Mouse (Mus musculus) adipose tissue, adult 10 weeks (tissue): ENCODE data around the gene Tinf2. TPM values are rescaled to one million over a fixed set of nuclear protein-coding genes. Genes with fewer than 3 reads are reported as not detected.

Experiments used
- polyA plus RNA-seq: library from polyadenylated mRNA; stranded (reverse); fragments of 350-450 nt; fragmentation: Illumina TruSeq; extraction: RNeasy Lipid Tissue Mini Kit (QIAGEN cat#74804); gene quantifications from one replicate; pipeline ENCODE4 v1.2.3, GENCODE M21; 2014; ENCODE audit warnings: low read depth, low replicate concordance

The Tinf2 gene
- 14.4 TPM for polyA plus RNA-seq

GRCm38 (mm10) chr14:55681160-55682117, at the start of gene Tinf2:
Gene Tinf2, minus strand, starts transcription at chr14:55681820.

DNA sequence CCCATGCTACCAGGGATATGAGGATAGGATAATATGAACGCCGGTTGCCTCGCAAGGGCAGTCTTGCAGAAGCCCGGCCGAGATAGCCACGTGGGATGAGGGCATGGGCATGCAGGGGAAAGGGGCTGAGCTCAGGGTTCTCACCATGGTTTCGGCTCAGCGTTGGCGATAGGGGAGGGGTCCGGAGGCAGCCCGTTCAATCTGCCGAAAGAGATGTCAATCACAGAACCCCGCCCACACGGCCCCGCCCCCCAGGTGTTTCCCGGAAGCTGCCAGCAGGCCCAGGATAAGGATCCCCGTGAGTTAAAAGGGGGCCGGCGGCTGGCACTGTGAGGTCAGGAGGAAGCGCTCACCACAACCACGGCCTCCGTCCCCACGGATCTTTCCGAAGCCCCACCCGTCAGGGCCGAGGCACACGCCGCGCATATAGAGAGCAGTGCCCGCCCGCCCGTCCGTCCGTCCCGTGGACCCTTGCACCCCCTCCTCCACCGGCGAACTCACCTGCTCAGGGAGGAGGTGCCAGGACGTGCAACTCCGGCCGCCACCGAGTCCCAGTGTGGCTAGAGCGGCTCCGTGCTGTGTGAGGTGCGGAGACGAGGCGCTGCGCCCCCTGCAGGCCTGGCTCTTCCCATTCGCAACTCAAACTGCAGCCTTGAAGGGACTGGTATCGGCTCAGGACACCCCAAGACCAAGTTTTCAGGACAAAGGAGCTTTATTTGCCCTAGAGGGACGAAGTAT, 40.2 kb upstream of the Tinf2 start, which contains the start of gene Rabggta:
Gene Rabggta, minus strand, starts transcription at position 564 of the 738 bp plus-strand sequence.

GRCm38 (mm10) chr14:55713729-55714122, 32.1 kb upstream of the Tinf2 start, which contains the start of gene Tgm1:
Gene Tgm1, minus strand, starts transcription at chr14:55713926.

DNA sequence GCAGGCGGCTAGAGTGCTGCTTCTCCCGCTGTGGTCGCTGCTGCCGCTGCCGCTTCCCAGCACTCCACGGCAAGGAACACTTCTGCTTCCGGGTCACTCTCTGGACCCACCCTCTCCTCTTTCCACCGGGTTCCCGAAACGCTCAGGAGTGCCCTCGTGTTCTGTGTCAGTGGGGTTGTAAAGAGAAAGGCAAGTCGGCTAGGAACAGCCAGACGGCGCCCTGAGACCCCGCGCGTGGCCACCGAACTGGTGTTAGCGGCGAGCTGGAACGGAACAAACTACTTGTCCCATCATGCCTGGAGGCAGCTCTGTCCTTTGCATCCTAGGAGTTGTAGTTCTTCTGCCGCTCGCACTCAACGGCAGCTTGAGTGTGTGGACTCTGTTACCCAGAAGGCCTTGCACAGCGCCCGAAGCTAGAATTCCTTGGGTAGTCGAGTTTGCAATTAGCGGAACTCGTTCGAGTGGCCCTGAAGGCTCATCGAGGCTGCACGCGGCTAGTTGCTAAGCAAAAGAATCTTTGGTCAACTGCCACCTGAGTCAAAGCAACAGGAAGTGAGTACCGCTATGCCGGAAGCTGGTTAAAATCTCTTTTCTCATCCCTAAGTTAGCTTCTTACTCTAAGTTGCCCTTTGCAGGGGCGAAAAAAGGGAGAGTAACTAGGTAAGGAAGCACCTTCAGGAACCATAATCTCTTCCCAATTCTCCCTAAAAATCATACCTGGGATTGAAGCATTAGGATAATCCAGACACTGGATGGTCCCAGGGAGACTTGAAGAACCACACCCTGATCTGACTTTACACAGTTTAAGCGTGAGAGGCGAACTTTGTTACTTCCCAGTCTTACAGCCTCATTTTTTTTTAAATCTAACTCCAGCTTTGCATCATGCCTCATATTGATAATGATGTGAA, 9.5 kb downstream of the Tinf2 start, which contains the start of the genes Gmpr2 and Nedd8:
Gene Gmpr2, plus strand, starts transcription at position 109 of the 908 bp plus-strand sequence.
Gene Nedd8, minus strand, starts transcription at position 292 of the 908 bp plus-strand sequence.

GRCm38 (mm10) chr14:55659960-55660573, 21.6 kb downstream of the Tinf2 start, which contains the start of gene Mdp1:
Gene Mdp1, minus strand, starts transcription at chr14:55660508.

GRCm38 (mm10) chr14:55649884-55650283, 31.7 kb downstream of the Tinf2 start, which contains the start of gene Tssk4:
Gene Tssk4, plus strand, starts transcription at chr14:55650184.

GRCm38 (mm10) chr14:55643060-55643907, 38.3 kb downstream of the Tinf2 start, which contains the start of gene Tm9sf1:
Gene Tm9sf1, minus strand, starts transcription at chr14:55643806.

DNA sequence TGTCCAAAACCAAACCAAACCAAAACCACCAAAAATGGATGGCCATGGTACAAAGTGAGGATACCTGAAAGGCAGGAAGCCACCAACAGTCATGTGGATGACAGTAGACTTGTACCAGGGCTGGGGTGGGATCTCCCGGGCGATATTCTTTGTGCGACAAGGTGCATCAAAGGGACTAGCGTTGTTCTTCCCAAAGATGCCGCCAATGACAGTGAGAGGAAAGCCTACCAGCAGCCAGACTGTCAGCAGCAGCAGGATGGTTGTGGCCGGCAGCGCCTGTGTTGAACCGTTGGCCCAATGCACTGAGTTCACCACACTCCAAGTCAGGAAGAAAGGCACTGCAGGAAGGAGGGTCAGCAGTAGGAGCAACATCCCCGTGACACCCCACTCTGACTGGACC, 43.8 kb downstream of the Tinf2 start, which contains the start of gene Gm49378:
Gene Gm49378, minus strand, starts transcription at position 101 of the 400 bp plus-strand sequence.

GRCm38 (mm10) chr14:55635523-55636007, 46.1 kb downstream of the Tinf2 start, which contains the start of gene Ipo4:
Gene Ipo4, minus strand, starts transcription at chr14:55635957.

Other genes starting within 250 kb of the Tinf2 start
- gene Dhrs4, start 203.1 kb downstream of the Tinf2 start, polyA plus RNA-seq = 82.3 TPM
- gene Carmil3, start 191.2 kb downstream of the Tinf2 start, polyA plus RNA-seq = 0.93 TPM
- not detected for gene Cpne6, start 171.4 kb downstream of the Tinf2 start, polyA plus RNA-seq
- not detected for gene Nrl, start 156.8 kb downstream of the Tinf2 start, polyA plus RNA-seq
- 33.9 TPM for gene Pck2, start 141.6 kb downstream of the Tinf2 start, polyA plus RNA-seq
- gene Dcaf11, start 121.8 kb downstream of the Tinf2 start, polyA plus RNA-seq = 139 TPM
- gene A730061H03Rik, start 121.4 kb downstream of the Tinf2 start, polyA plus RNA-seq = 1.9 TPM
- gene Fitm1, start 106.2 kb downstream of the Tinf2 start, polyA plus RNA-seq = 0.46 TPM
- gene Psme1, start 103.7 kb downstream of the Tinf2 start, polyA plus RNA-seq = 110 TPM
- gene Emc9, start 96.5 kb downstream of the Tinf2 start, polyA plus RNA-seq = 40.1 TPM
- 153 TPM for gene Psme2, start 90.7 kb downstream of the Tinf2 start, polyA plus RNA-seq
- gene Rnf31, start 90.1 kb downstream of the Tinf2 start, polyA plus RNA-seq = 20.2 TPM
- gene Irf9, start 78.2 kb downstream of the Tinf2 start, polyA plus RNA-seq = 46.8 TPM
- 25.8 TPM for gene Rec8, start 63.8 kb downstream of the Tinf2 start, polyA plus RNA-seq
- 45.8 TPM for gene Ipo4, start 45.9 kb downstream of the Tinf2 start, polyA plus RNA-seq
- 0.86 TPM for gene Gm49378, start 43.9 kb downstream of the Tinf2 start, polyA plus RNA-seq
- 96.9 TPM for gene Tm9sf1, start 38.0 kb downstream of the Tinf2 start, polyA plus RNA-seq
- gene Tssk4, start 31.6 kb downstream of the Tinf2 start, polyA plus RNA-seq = 5.4 TPM
- gene Mdp1, start 21.3 kb downstream of the Tinf2 start, polyA plus RNA-seq = 46.3 TPM
- gene Gmpr2, start 9.9 kb downstream of the Tinf2 start, polyA plus RNA-seq = 25.4 TPM
- gene Nedd8, start 9.7 kb downstream of the Tinf2 start, polyA plus RNA-seq = 186 TPM
- gene Tgm1, start 32.1 kb upstream of the Tinf2 start, polyA plus RNA-seq = 2.5 TPM
- 28.8 TPM for gene Rabggta, start 40.4 kb upstream of the Tinf2 start, polyA plus RNA-seq
- 77.8 TPM for gene Dhrs1, start 63.9 kb upstream of the Tinf2 start, polyA plus RNA-seq
- 15.5 TPM for gene Nop9, start 63.9 kb upstream of the Tinf2 start, polyA plus RNA-seq
- 5.3 TPM for gene Cideb, start 76.6 kb upstream of the Tinf2 start, polyA plus RNA-seq
- gene Ltb4r2, start 79.6 kb upstream of the Tinf2 start, polyA plus RNA-seq = 0.77 TPM
- 2.9 TPM for gene Ltb4r1, start 84.1 kb upstream of the Tinf2 start, polyA plus RNA-seq
- gene Adcy4, start 102.3 kb upstream of the Tinf2 start, polyA plus RNA-seq = 9.6 TPM
- gene Ripk3, start 107.0 kb upstream of the Tinf2 start, polyA plus RNA-seq = 3.7 TPM
- gene Nfatc4, start 141.3 kb upstream of the Tinf2 start, polyA plus RNA-seq = 8.8 TPM
- gene Nynrin, start 172.2 kb upstream of the Tinf2 start, polyA plus RNA-seq = 4.7 TPM
- gene Cbln3, start 202.6 kb upstream of the Tinf2 start, polyA plus RNA-seq = 0.21 TPM
- 19.3 TPM for gene Khnyn, start 203.1 kb upstream of the Tinf2 start, polyA plus RNA-seq
- gene Sdr39u1, start 218.5 kb upstream of the Tinf2 start, polyA plus RNA-seq = 52.9 TPM